Mouse (Mus musculus) brain, embryonic 14.5 days (tissue): Measurements from ENCODE around the gene Slc26a1.

Experiments used
- CTCF ChIP-seq: fragments of 200-500 bp; IDR thresholded peaks from 2 replicates; pipeline ENCODE4 v1.5.1; 2012; ENCODE audit warnings: inconsistent platforms, mild to moderate bottlenecking, moderate library complexity, borderline replicate concordance; ENCODE audit not compliant: insufficient read depth, insufficient read length; ENCODE audit errors: extremely low read depth
- POLR2A ChIP-seq: fragments of 200-500 bp; IDR thresholded peaks from 2 replicates; pipeline ENCODE4 v1.6.1; 2012; ENCODE audit warnings: mild to moderate bottlenecking, inconsistent platforms, borderline replicate concordance; ENCODE audit not compliant: poor library complexity, insufficient read depth, insufficient read length, severe bottlenecking; ENCODE audit errors: extremely low read depth

DNA sequence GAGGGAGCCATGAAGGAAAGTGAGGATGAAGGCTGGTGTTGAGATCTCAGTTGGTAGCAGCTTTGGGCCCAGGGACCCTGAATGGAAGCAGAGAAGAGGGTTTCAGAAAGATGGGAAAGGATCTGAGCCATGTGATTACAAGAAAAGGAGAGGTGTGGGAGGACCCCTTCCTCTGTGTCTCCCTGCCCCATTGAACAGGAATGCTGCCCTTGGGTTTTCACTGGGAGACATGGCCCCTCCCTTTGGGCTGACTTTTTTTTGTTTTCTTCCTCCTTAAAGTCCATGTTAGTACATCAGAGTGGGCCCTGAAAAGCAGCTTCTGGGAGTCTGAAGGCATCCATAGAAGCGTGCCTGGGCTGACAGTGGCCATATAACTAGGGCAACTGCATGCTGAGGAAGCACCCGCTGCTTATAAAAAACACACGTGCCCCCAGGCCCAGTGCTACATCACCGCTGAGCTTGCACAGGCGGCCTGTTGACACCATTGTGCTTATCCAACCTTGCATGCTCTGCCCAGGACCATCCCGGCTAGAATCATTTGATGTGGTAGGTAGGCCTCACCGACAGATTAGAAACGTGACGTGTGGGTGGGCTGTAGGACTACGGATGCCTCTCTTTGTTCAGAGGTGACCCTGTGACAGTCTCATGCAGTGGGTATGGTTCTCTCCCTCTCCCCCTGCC lies 26.1 kb upstream of the Slc26a1 start:
- no peak for TF ChIP-seq CTCF
- TF ChIP-seq POLR2A = no peak
